Mouse (Mus musculus) stomach, postnatal 0 days (tissue): ENCODE measurements around the gene Rhox8. TPM values are rescaled to one million over a fixed set of nuclear protein-coding genes. Genes with fewer than 3 reads are reported as not detected.
"Not testable (repeated sequence)": the region's sequence is repeated elsewhere in the genome, so short reads cannot be mapped to it uniquely, and the experiment has no call there.

Source experiments
- ATAC-seq: fragments of 200-750 bp; cut with Nextera tagmentation; 2 replicates; pipeline ENCODE4 v1.8.0; 2017; ENCODE audit not compliant: low FRiP score, low TSS enrichment
- DNase-seq: peaks from one replicate; pipeline ENCODE4 v3.0.0-alpha.2; 2016; ENCODE audit warnings: low spot score
- H3K27ac ChIP-seq: fragments of 300-500 bp; sonication (generic); replicated peaks from 2 replicates; pipeline ENCODE4 v1.5.1; 2014; ENCODE audit warnings: mild to moderate bottlenecking, control low read depth
- H3K27me3 ChIP-seq: fragments of 300-500 bp; sonication (generic); 2 replicates; pipeline ENCODE4 v1.6.1; 2014; ENCODE audit warnings: low read length; ENCODE audit not compliant: control insufficient read depth, insufficient read depth
- H3K36me3 ChIP-seq: fragments of 300-500 bp; sonication (generic); 2 replicates; pipeline ENCODE4 v1.6.1; 2014; ENCODE audit warnings: low read length, mixed read lengths; ENCODE audit not compliant: control insufficient read depth, insufficient read depth
- H3K4me1 ChIP-seq: fragments of 300-500 bp; sonication (generic); replicated peaks from 2 replicates; pipeline ENCODE4 v1.6.1; 2014; ENCODE audit warnings: antibody characterized with exemption; ENCODE audit not compliant: control insufficient read depth, insufficient read depth
- H3K4me2 ChIP-seq: fragments of 300-500 bp; sonication (generic); replicated peaks from 2 replicates; pipeline ENCODE4 v1.6.1; 2014; ENCODE audit warnings: low read depth, mild to moderate bottlenecking, control low read depth, moderate library complexity
- H3K4me3 ChIP-seq: fragments of 300-500 bp; sonication (generic); 2 replicates; pipeline ENCODE4 v1.5.1; 2014; ENCODE audit warnings: low read depth, low read length, control low read depth
- H3K9ac ChIP-seq: fragments of 300-500 bp; sonication (generic); 2 replicates; pipeline ENCODE4 v1.6.1; 2014; ENCODE audit warnings: mild to moderate bottlenecking, low read length, control low read depth, mixed read lengths
- H3K9me3 ChIP-seq: fragments of 300-500 bp; sonication (generic); 2 replicates; pipeline ENCODE4 v1.6.1; 2016; ENCODE audit warnings: low read length; ENCODE audit not compliant: control insufficient read depth
- CTCF ChIP-seq: IDR thresholded peaks from 2 replicates; pipeline ENCODE4 v1.5.1; 2016; ENCODE audit warnings: antibody characterized with exemption, low read depth, mild to moderate bottlenecking, moderate library complexity
- EP300 ChIP-seq: optimal IDR thresholded peaks from 2 replicates; pipeline ENCODE3; 2016; ENCODE audit warnings: antibody characterized with exemption
- WGBS: fragments of 180-500 bp; shearing (Covaris S2); extraction: QIAGEN DNeasy Blood & Tissue Kit; methylation state at CpG from one replicate; pipeline ENCODE4 v1.1.7; 2014; 5-methylcytosine and 5-hydroxymethylcytosine counted together
- polyA plus RNA-seq: library from polyadenylated mRNA; unstranded; fragments of >200 nt; fragmentation: Nextera tagmentation; extraction: Ambion mirVana; gene quantifications from 2 replicates; pipeline ENCODE4 v1.2.1, GENCODE M21; 2015

The Rhox8 gene
- polyA plus RNA-seq, 1 experiment from 2014 or later, result not detected

DNA sequence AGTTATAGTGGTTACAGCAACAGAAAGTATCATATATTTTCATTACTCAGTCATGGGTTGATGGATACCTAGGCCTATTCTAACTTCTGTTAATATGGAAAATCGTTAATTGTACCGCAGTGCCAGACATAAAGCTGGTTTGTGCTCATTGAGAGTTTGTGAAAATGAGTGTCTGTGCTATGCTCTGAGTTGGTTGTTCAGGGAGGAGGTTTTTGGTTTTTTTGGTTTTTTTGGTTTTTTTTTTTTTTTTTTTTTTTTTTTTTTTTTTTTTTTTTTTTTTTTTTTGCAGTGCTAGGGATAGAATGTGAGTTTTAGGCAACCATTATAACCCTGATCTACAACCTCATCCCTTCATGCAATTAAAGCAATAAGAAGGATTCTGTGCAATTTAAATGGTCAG is 7.1 kb downstream of the Rhox8 start:
- ATAC-seq (no peak), DNase-seq (no peak)
- Histone ChIP-seq H3K27me3 (no peaks in the 10 kb centered on the region), H3K36me3 (no peaks in the 10 kb centered on the region), H3K4me2 (no peak overlapping the region), H3K27ac (no peak overlapping the region), H3K9ac (no peak overlapping the region), H3K4me3 (no peak overlapping the region), H3K9me3 (no peaks in the 10 kb centered on the region), H3K4me1 (no peaks in the 10 kb centered on the region)
- 90% methylated on average over 2 of the region's 2 CpGs for WGBS
- TF ChIP-seq CTCF (no peak), EP300 (no peak)

DNA sequence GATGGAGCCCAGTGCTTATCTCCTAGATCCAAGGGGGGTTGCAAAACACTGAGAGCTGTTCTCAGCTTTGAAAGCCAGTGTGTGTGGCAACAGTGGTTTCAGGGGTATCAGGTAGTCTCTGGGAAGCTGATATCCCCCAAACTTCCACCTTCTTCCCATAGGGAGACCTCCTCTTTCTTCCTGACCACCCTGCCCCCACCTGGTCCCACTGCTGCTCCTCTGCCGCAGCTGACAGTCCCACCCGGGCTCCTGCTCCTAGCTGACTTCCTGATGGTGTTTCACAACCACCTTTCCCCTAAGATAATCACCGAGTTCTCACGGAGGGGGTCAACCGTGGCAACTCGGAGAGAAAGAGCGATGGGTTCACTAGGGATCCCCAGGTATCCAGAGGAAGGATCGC is 47.4 kb downstream of the Rhox8 start, which contains the start of gene Rhox7a:
Gene Rhox7a (plus strand): TSS at position 301 of the 400 bp plus-strand sequence.
- not testable (repeated sequence) for H3K27ac ChIP-seq, H3K4me1 ChIP-seq, H3K4me2 ChIP-seq, ATAC-seq, H3K4me3 ChIP-seq, H3K9me3 ChIP-seq, DNase-seq, H3K36me3 ChIP-seq, H3K27me3 ChIP-seq, H3K9ac ChIP-seq
- 84% methylated on average over 7 of the region's 8 CpGs for WGBS

DNA sequence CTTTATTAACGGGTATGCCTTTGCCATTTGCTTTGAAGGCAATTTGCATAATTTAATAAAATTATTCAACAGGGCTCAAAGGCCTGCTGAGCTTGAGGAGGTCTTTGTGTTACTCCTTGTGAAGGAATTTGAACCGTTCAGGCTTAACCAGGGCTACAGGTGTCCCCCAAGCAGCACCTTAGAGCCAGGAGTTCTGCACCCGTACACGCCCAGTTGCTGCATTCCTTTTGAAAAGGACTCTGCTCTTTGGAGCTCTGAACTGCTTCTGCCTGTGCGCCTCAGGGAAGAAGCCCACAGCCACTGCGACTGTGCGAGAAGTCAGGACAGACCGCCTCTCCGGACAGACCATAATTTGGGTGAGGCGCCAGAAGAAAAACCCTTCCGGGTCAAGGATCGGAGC is 52.1 kb downstream of the Rhox8 start, which contains the start of gene Rhox6:
Gene Rhox6 (plus strand): TSS at position 301 of the 400 bp plus-strand sequence.
- WGBS, result 86% methylated on average over 4 of the region's 12 CpGs

More for the DNA sequence above, 52.1 kb downstream of the Rhox8 start, which contains the start of gene Rhox6:
- H3K27me3 ChIP-seq, H3K4me1 ChIP-seq, H3K4me2 ChIP-seq, DNase-seq, H3K27ac ChIP-seq, H3K9ac ChIP-seq, ATAC-seq, H3K36me3 ChIP-seq, H3K4me3 ChIP-seq, H3K9me3 ChIP-seq: not testable (repeated sequence)

Other genes with a start within 250 kb of the Rhox8 start
- gene Rhox2g, start 235.5 kb downstream of the Rhox8 start, polyA plus RNA-seq, result not detected in 2 replicates
- gene Rhox4g, start 227.6 kb downstream of the Rhox8 start, polyA plus RNA-seq, result not detected in 2 replicates
- gene Rhox3h, start 210.2 kb downstream of the Rhox8 start, polyA plus RNA-seq, result not detected in 2 replicates
- not detected in 2 replicates for gene Rhox2h, start 205.7 kb downstream of the Rhox8 start, polyA plus RNA-seq
- gene Rhox5, start 74.1 kb downstream of the Rhox8 start, polyA plus RNA-seq, result 0.17 and 0.34 TPM in 2 replicates
- not detected in 2 replicates for gene Rhox6, start 52.0 kb downstream of the Rhox8 start, polyA plus RNA-seq
- not detected in 2 replicates for gene Rhox7a, start 47.3 kb downstream of the Rhox8 start, polyA plus RNA-seq
- gene Rhox7b, start 18.3 kb upstream of the Rhox8 start, polyA plus RNA-seq, result not detected in 2 replicates
- gene Rhox9, start 22.8 kb upstream of the Rhox8 start, polyA plus RNA-seq, result not detected in 2 replicates
- gene Btg1-ps1, start 139.9 kb upstream of the Rhox8 start, polyA plus RNA-seq, result not detected in 2 replicates
- gene Btg1-ps2, start 164.2 kb upstream of the Rhox8 start, polyA plus RNA-seq, result not detected in 2 replicates
- 0.18 TPM in 1 of 2 replicates, not detected in the other for gene Rhox10, start 187.5 kb upstream of the Rhox8 start, polyA plus RNA-seq
- not detected in 2 replicates for gene Rhox11, start 206.2 kb upstream of the Rhox8 start, polyA plus RNA-seq
- not detected in 2 replicates for gene Rhox12, start 232.0 kb upstream of the Rhox8 start, polyA plus RNA-seq
- gene Rhox13, start 242.3 kb upstream of the Rhox8 start, polyA plus RNA-seq, result not detected in 2 replicates